Mouse (Mus musculus): Measurements from ENCODE around the gene Ube2u. TPM values are rescaled to one million over a fixed set of nuclear protein-coding genes. Genes with fewer than 3 reads are reported as not detected.
"Not testable (repeated sequence)": the region's sequence is repeated elsewhere in the genome, so short reads cannot be mapped to it uniquely, and the experiment has no call there.

Gene Ube2u
- 0.40 and 1.1 TPM in 2 replicates for polyA plus RNA-seq (2016; fragmentation: Nextera tagmentation; extraction: Ambion mirVana)

DNA sequence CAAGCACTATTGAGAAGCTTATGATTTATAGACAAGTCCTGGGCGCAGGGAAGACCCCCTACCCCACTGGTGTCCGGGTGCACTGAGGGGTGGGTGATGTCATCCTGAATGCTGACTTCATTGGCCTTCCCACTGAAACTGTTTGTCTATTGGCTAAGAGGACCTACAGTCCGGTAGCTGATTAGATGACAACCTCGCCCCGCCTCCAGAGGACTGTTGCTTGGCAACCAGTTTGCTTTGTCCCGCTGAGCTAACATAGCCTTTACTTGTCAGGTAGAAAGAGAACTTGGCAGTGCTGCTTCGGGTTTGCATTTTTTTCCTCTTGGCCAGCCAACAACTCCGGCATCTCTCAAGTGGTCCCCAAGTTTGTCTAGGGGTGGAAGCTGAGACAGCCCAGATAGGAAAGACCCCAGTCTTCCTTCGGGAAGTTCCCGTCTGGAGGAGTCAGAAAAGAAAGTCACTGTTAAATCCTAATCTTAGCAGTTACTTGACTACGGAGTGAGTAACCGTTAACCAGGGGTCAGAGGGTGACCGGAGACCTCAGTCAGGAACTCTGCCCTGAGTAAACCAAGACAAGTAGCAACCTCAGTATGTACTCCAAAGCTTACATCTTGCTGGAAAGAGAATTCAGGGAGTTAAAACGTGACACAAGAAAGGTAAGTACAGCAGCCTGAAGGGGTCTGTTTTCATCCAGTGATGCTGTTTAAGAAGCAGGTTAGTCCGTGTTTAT is at the start of gene Ube2u:
Gene Ube2u, plus strand, starts transcription at position 258 of the 730 bp plus-strand sequence.
- H3K27ac ChIP-seq, result no peak within 1 kb of the TSS
- H3K4me3 ChIP-seq, result peak within 1 kb of the TSS; percentile 25
- 0 out of 2 replicates have a peak within 1 kb of the TSS, but pooled peaks have one; percentile 11 for H3K9ac ChIP-seq
- ATAC-seq (ENCODE audit: insufficient number of reproducible peaks, insufficient read depth, low FRiP score, low TSS enrichment), result peak; percentile 74; the same call in 1 of the 2 replicates
- H3K4me1 ChIP-seq, result 0 out of 2 replicates have a peak, but pooled peaks cover 4% of the 10 kb centered on the region
- 23% methylated on average over 15 of the region's 15 CpGs for WGBS
- H3K9me3 ChIP-seq, result no peaks in the 10 kb centered on the region
- no peaks in the 10 kb centered on the region for H3K27me3 ChIP-seq
- no peaks in the 10 kb centered on the region for H3K36me3 ChIP-seq
- peak within 1 kb of the TSS; percentile 40 for H3K4me2 ChIP-seq (replicated peaks)

DNA sequence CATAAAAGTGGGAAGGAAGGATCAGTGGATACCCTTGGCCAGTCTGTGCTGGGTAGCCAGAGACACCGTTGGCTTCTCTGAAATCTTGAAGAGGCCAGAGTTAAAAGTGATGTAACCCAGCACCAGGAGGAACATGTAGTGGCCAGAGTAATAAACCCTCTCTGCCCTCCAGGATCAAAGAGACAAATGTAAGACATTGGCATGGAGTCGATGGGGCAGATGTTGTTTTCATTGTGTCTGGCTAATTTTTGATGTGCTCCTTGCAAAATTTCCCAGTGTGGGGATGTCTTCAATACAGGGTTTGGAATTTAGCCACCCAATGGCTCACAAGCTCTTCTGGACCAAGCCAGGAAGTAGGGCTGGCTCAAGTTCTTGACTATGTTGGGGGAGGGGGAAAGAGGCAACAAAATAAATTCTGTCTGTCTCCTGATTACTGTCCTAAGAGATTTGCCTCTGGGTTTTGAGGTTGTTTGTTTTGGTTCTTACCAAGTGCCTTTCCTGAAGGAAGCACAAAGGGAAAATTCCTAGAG is 49.2 kb upstream of the Ube2u start:
- Histone ChIP-seq H3K27ac (no peak overlapping the region), H3K36me3 (peaks cover 4% of the 10 kb centered on the region; the same call in 1 of the 2 replicates)
- WGBS, result 73% methylated on average over 2 of the region's 2 CpGs

GRCm38 (mm10) chr4:100435281-100436168 is 43.1 kb upstream of the Ube2u start:
- no peaks in the 10 kb centered on the region for H3K9me3 ChIP-seq
- H3K9ac ChIP-seq, result no peak overlapping the region
- no peak for ATAC-seq (ENCODE audit: insufficient number of reproducible peaks, insufficient read depth, low FRiP score, low TSS enrichment)
- H3K4me2 ChIP-seq (replicated peaks), result no peak overlapping the region
- peaks cover 13% of the 10 kb centered on the region for H3K4me1 ChIP-seq
- H3K27me3 ChIP-seq, result no peaks in the 10 kb centered on the region
- no peak overlapping the region for H3K27ac ChIP-seq
- H3K36me3 ChIP-seq, result peaks cover 1% of the 10 kb centered on the region; the same call in 1 of the 2 replicates
- 47% methylated on average over 8 of the region's 8 CpGs for WGBS
- no peak overlapping the region for H3K4me3 ChIP-seq

More for the DNA sequence above, 49.2 kb upstream of the Ube2u start:
- Histone ChIP-seq H3K4me2 (replicated peaks) (no peak overlapping the region), H3K4me1 (no peaks in the 10 kb centered on the region), H3K4me3 (no peak overlapping the region), H3K9ac (no peak overlapping the region), H3K27me3 (no peaks in the 10 kb centered on the region), H3K9me3 (no peaks in the 10 kb centered on the region)
- ATAC-seq (ENCODE audit: insufficient number of reproducible peaks, insufficient read depth, low FRiP score, low TSS enrichment), result no peak

- no peak for ATAC-seq (ENCODE audit: insufficient number of reproducible peaks, insufficient read depth, low FRiP score, low TSS enrichment)
- Histone ChIP-seq H3K9me3 (no peaks in the 10 kb centered on the region), H3K27me3 (no peaks in the 10 kb centered on the region), H3K4me2 (replicated peaks) (no peak overlapping the region), H3K4me1 (peaks cover 13% of the 10 kb centered on the region), H3K27ac (no peak overlapping the region), H3K9ac (no peak overlapping the region), H3K4me3 (no peak overlapping the region), H3K36me3 (peaks cover 8% of the 10 kb centered on the region)
- WGBS, result 44% methylated on average over 4 of the region's 4 CpGs
Measured at GRCm38 (mm10) chr4:100436169-100436547, 42.5 kb upstream of the Ube2u start.

DNA sequence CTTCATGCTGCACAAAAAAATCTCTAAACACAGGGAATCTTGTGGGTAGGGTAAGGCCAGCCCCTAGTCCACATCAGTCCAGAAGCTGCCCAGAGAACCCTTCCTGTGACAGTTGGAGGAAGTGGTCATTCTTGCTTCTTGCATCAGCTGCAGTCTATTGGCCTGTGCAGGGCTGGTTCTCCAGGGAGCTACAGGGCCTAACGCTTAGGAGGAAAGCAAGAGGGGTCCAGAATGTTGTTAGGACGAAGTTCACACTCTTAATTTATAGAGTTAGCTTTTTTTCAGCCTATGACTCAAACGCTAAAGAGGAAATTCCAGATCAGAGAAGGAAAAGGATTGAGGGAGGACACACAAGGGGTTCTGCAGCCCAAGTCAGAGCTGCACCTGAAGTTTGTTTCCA is 31.8 kb upstream of the Ube2u start:
- H3K9me3 ChIP-seq, result no peaks in the 10 kb centered on the region
- WGBS, result 65% methylated on average over 3 of the region's 3 CpGs
- ATAC-seq (ENCODE audit: insufficient number of reproducible peaks, insufficient read depth, low FRiP score, low TSS enrichment), result no peak
- no peak overlapping the region for H3K9ac ChIP-seq
- H3K36me3 ChIP-seq, result peaks cover 2% of the 10 kb centered on the region
- no peaks in the 10 kb centered on the region for H3K27me3 ChIP-seq
- 0 out of 2 replicates have a peak overlapping the region, but pooled peaks have one; percentile 41 for H3K27ac ChIP-seq
- H3K4me3 ChIP-seq, result no peak overlapping the region
- H3K4me1 ChIP-seq, result peaks cover 9% of the 10 kb centered on the region; the same call in 1 of the 2 replicates
- H3K4me2 ChIP-seq (replicated peaks), result no peak overlapping the region

GRCm38 (mm10) chr4:100462493-100463120 is 16.0 kb upstream of the Ube2u start:
- peaks cover 4% of the 10 kb centered on the region; the same call in 1 of the 2 replicates for H3K4me1 ChIP-seq
- 20% methylated on average over 9 of the region's 9 CpGs for WGBS
- H3K9me3 ChIP-seq, result no peaks in the 10 kb centered on the region
- no peak overlapping the region for H3K27ac ChIP-seq
- no peaks in the 10 kb centered on the region for H3K36me3 ChIP-seq
- 0 out of 2 replicates have a peak, but pooled peaks have one; percentile 52 for ATAC-seq (ENCODE audit: insufficient number of reproducible peaks, insufficient read depth, low FRiP score, low TSS enrichment)
- no peaks in the 10 kb centered on the region for H3K27me3 ChIP-seq
- H3K4me3 ChIP-seq, result no peak overlapping the region
- no peak overlapping the region for H3K9ac ChIP-seq
- H3K4me2 ChIP-seq (replicated peaks), result no peak overlapping the region

GRCm38 (mm10) chr4:100488447-100488846 is 9.8 kb downstream of the Ube2u start:
- no peaks in the 10 kb centered on the region for H3K36me3 ChIP-seq
- no peak for ATAC-seq (ENCODE audit: insufficient number of reproducible peaks, insufficient read depth, low FRiP score, low TSS enrichment)
- no peak overlapping the region for H3K4me2 ChIP-seq (replicated peaks)
- H3K9me3 ChIP-seq, result no peaks in the 10 kb centered on the region
- WGBS, result 90% methylated on average over 3 of the region's 3 CpGs
- no peaks in the 10 kb centered on the region for H3K27me3 ChIP-seq
- H3K27ac ChIP-seq, result no peak overlapping the region
- H3K4me1 ChIP-seq, result no peaks in the 10 kb centered on the region
- H3K4me3 ChIP-seq, result no peak overlapping the region
- H3K9ac ChIP-seq, result no peak overlapping the region

DNA sequence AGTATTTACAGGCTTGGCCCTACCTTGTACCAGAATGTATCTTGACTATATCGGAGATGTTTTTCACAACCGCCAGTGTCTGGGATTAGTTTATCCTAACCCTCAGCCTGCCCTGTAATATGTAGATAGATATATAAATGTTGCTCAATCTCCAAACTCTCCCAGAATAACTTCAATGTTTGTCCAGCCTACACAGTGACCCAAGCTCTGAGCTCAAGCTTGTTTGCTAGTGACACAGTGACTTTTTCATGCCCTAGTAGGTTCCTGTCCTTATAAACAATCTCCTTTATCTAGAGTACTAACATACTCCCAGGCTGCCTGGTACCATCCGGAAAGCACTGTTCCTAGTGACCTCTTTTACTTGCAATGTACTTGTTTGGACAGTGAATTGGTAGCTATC is 16.5 kb downstream of the Ube2u start:
- H3K4me2 ChIP-seq (replicated peaks), result no peak overlapping the region
- no peak overlapping the region for H3K27ac ChIP-seq
- no peaks in the 10 kb centered on the region for H3K36me3 ChIP-seq
- H3K27me3 ChIP-seq, result no peaks in the 10 kb centered on the region
- H3K9ac ChIP-seq, result no peak overlapping the region
- no peak for ATAC-seq (ENCODE audit: insufficient number of reproducible peaks, insufficient read depth, low FRiP score, low TSS enrichment)
- no peaks in the 10 kb centered on the region for H3K9me3 ChIP-seq
- no peak overlapping the region for H3K4me3 ChIP-seq
- 95% methylated on average over 3 of the region's 3 CpGs for WGBS
- H3K4me1 ChIP-seq, result no peaks in the 10 kb centered on the region

- H3K4me1 ChIP-seq, result no peaks in the 10 kb centered on the region
- H3K27me3 ChIP-seq, result no peaks in the 10 kb centered on the region
- no peaks in the 10 kb centered on the region for H3K36me3 ChIP-seq
- H3K27ac ChIP-seq, result no peak overlapping the region
- no peak overlapping the region for H3K4me3 ChIP-seq
- ATAC-seq (ENCODE audit: insufficient number of reproducible peaks, insufficient read depth, low FRiP score, low TSS enrichment), result no peak
- WGBS, result 84% methylated on average over 1 of the region's 1 CpGs
- H3K4me2 ChIP-seq (replicated peaks), result no peak overlapping the region
- no peaks in the 10 kb centered on the region for H3K9me3 ChIP-seq
- no peak overlapping the region for H3K9ac ChIP-seq
Measured at GRCm38 (mm10) chr4:100496521-100496920, 17.9 kb downstream of the Ube2u start.

GRCm38 (mm10) chr4:100498192-100498591 is 19.5 kb downstream of the Ube2u start:
- no peak overlapping the region for H3K27ac ChIP-seq
- H3K4me3 ChIP-seq, result no peak overlapping the region
- no peaks in the 10 kb centered on the region for H3K4me1 ChIP-seq
- 57% methylated on average over 6 of the region's 6 CpGs for WGBS
- H3K36me3 ChIP-seq, result no peaks in the 10 kb centered on the region
- no peak overlapping the region for H3K9ac ChIP-seq
- no peak for ATAC-seq (ENCODE audit: insufficient number of reproducible peaks, insufficient read depth, low FRiP score, low TSS enrichment)
- H3K4me2 ChIP-seq (replicated peaks), result no peak overlapping the region
- no peaks in the 10 kb centered on the region for H3K9me3 ChIP-seq
- H3K27me3 ChIP-seq, result no peaks in the 10 kb centered on the region

GRCm38 (mm10) chr4:100499037-100499601 is 20.5 kb downstream of the Ube2u start:
- not testable (repeated sequence) for H3K4me3 ChIP-seq; ATAC-seq (ENCODE audit: insufficient number of reproducible peaks, insufficient read depth, low FRiP score, low TSS enrichment); H3K4me1 ChIP-seq; H3K36me3 ChIP-seq; H3K9ac ChIP-seq; H3K27ac ChIP-seq; H3K9me3 ChIP-seq; H3K4me2 ChIP-seq (replicated peaks); H3K27me3 ChIP-seq
- WGBS, result 89% methylated on average over 7 of the region's 7 CpGs

Measured in embryonic facial prominence, embryonic 12.5 days (tissue).